Mouse (Mus musculus) NIH3T3 (cell line): ENCODE results near the gene Cwc22.
A peak's percentile ranks its signal among the peaks of the same experiment; 100 is the strongest.

Experiments used
- DNase-seq: peaks from one replicate; pipeline ENCODE4 v3.0.0-alpha.2; 2012; ENCODE audit warnings: low read depth

The Cwc22 gene

GRCm38 (mm10) chr2:77945596-77946485 lies at the start of gene Cwc22:
Cwc22 (minus strand) TSS chr2:77946375.
- peak; percentile 96 for DNase-seq

- DNase-seq, result no peak
These were observed 47.7 kb upstream of the Cwc22 start for GRCm38 (mm10) chr2:77993727-77994401.

- no peak for DNase-seq
These were observed 46.9 kb upstream of the Cwc22 start for GRCm38 (mm10) chr2:77992951-77993604.

- DNase-seq, result no peak
These were observed 44.6 kb upstream of the Cwc22 start for GRCm38 (mm10) chr2:77990820-77991219.

- DNase-seq, result no peak
These were observed 43.9 kb upstream of the Cwc22 start for GRCm38 (mm10) chr2:77990121-77990520.

GRCm38 (mm10) chr2:77989390-77989789 lies 43.2 kb upstream of the Cwc22 start:
- DNase-seq, result no peak

- DNase-seq, result no peak
These were observed 40.0 kb upstream of the Cwc22 start for GRCm38 (mm10) chr2:77985991-77986730.

GRCm38 (mm10) chr2:77984209-77984608 lies 38.0 kb upstream of the Cwc22 start:
- no peak for DNase-seq

GRCm38 (mm10) chr2:77981826-77982225 lies 35.7 kb upstream of the Cwc22 start:
- no peak for DNase-seq

GRCm38 (mm10) chr2:77980696-77981095 lies 34.5 kb upstream of the Cwc22 start:
- DNase-seq, result no peak

GRCm38 (mm10) chr2:77979519-77979918 lies 33.3 kb upstream of the Cwc22 start:
- no peak for DNase-seq

- no peak for DNase-seq
These were observed 32.9 kb upstream of the Cwc22 start for GRCm38 (mm10) chr2:77979081-77979480.

GRCm38 (mm10) chr2:77978256-77978655 lies 32.1 kb upstream of the Cwc22 start:
- DNase-seq, result no peak

GRCm38 (mm10) chr2:77976321-77976920 lies 30.2 kb upstream of the Cwc22 start:
- no peak for DNase-seq

- DNase-seq, result peak; percentile 59
These were observed 29.4 kb upstream of the Cwc22 start for GRCm38 (mm10) chr2:77975606-77976005.

GRCm38 (mm10) chr2:77974986-77975385 lies 28.8 kb upstream of the Cwc22 start:
- no peak for DNase-seq

GRCm38 (mm10) chr2:77974366-77974765 lies 28.2 kb upstream of the Cwc22 start:
- no peak for DNase-seq

- no peak for DNase-seq
These were observed 27.1 kb upstream of the Cwc22 start for GRCm38 (mm10) chr2:77973296-77973695.

GRCm38 (mm10) chr2:77972541-77972940 lies 26.4 kb upstream of the Cwc22 start:
- no peak for DNase-seq

- DNase-seq, result no peak
These were observed 25.7 kb upstream of the Cwc22 start for GRCm38 (mm10) chr2:77971871-77972270.

GRCm38 (mm10) chr2:77971361-77971760 lies 25.2 kb upstream of the Cwc22 start:
- DNase-seq, result no peak

- no peak for DNase-seq
These were observed 24.4 kb upstream of the Cwc22 start for GRCm38 (mm10) chr2:77970556-77970955.
